Mouse (Mus musculus): ENCODE measurements at regions not wholly inside any gene's neighbourhood (a gene's known extent, or its start where the extent isn't known, plus 50 kb on each side); places are given as distances from the start of the nearest gene placed in this dataset.

GRCm38 (mm10) chr3:148696555-148696954, 293.8 kb downstream of the Adgrl2 start:
- ATAC-seq (ENCODE audit: low FRiP score, low read depth) = no peak
- Histone ChIP-seq H3K4me1 (no peaks in the 10 kb centered on the region), H3K27me3 (no peaks in the 10 kb centered on the region), H3K27ac (replicated peaks) (no peak overlapping the region), H3K4me3 (no peak overlapping the region), H3K36me3 (no peaks in the 10 kb centered on the region), H3K9me3 (no peaks in the 10 kb centered on the region), H3K4me2 (replicated peaks) (no peak overlapping the region), H3K9ac (replicated peaks) (no peak overlapping the region)
- 88% methylated on average over 7 of the region's 7 CpGs for WGBS

- H3K27ac ChIP-seq (replicated peaks) = no peak overlapping the region
- no peak overlapping the region for H3K4me3 ChIP-seq
- H3K4me1 ChIP-seq = no peaks in the 10 kb centered on the region
- no peak overlapping the region for H3K4me2 ChIP-seq (replicated peaks)
- ATAC-seq (ENCODE audit: low FRiP score, low read depth) = no peak
- 91% methylated on average over 6 of the region's 6 CpGs for WGBS
- no peaks in the 10 kb centered on the region for H3K36me3 ChIP-seq
- H3K9ac ChIP-seq (replicated peaks) = no peak overlapping the region
- no peaks in the 10 kb centered on the region for H3K27me3 ChIP-seq
- no peaks in the 10 kb centered on the region for H3K9me3 ChIP-seq
Measured at GRCm38 (mm10) chr3:148695453-148695852, 294.9 kb downstream of the Adgrl2 start.

- no peak overlapping the region for H3K4me2 ChIP-seq (replicated peaks)
- no peak overlapping the region for H3K9ac ChIP-seq (replicated peaks)
- H3K36me3 ChIP-seq = no peaks in the 10 kb centered on the region
- H3K4me3 ChIP-seq = no peak overlapping the region
- H3K9me3 ChIP-seq = no peaks in the 10 kb centered on the region
- H3K4me1 ChIP-seq = no peaks in the 10 kb centered on the region
- no peak for ATAC-seq (ENCODE audit: low FRiP score, low read depth)
- no peaks in the 10 kb centered on the region for H3K27me3 ChIP-seq
- H3K27ac ChIP-seq (replicated peaks) = no peak overlapping the region
Measured at GRCm38 (mm10) chr3:148683181-148683580, 307.2 kb downstream of the Adgrl2 start.

GRCm38 (mm10) chr3:148682445-148682994, 307.8 kb downstream of the Adgrl2 start:
- ATAC-seq (ENCODE audit: low FRiP score, low read depth) = no peak

GRCm38 (mm10) chr3:148681186-148681585, 309.2 kb downstream of the Adgrl2 start:
- no peak for ATAC-seq (ENCODE audit: low FRiP score, low read depth)
- Histone ChIP-seq H3K4me3 (no peak overlapping the region), H3K27me3 (no peaks in the 10 kb centered on the region), H3K9ac (replicated peaks) (no peak overlapping the region), H3K4me2 (replicated peaks) (no peak overlapping the region), H3K27ac (replicated peaks) (no peak overlapping the region), H3K36me3 (no peaks in the 10 kb centered on the region), H3K9me3 (no peaks in the 10 kb centered on the region), H3K4me1 (no peaks in the 10 kb centered on the region)
- 77% methylated on average over 2 of the region's 2 CpGs for WGBS

More at GRCm38 (mm10) chr3:148682445-148682994, 307.8 kb downstream of the Adgrl2 start:
- H3K4me2 ChIP-seq (replicated peaks) = no peak overlapping the region
- H3K9me3 ChIP-seq = no peaks in the 10 kb centered on the region
- no peak overlapping the region for H3K9ac ChIP-seq (replicated peaks)
- H3K27ac ChIP-seq (replicated peaks) = no peak overlapping the region
- H3K36me3 ChIP-seq = no peaks in the 10 kb centered on the region
- no peaks in the 10 kb centered on the region for H3K4me1 ChIP-seq
- no peak overlapping the region for H3K4me3 ChIP-seq
- no peaks in the 10 kb centered on the region for H3K27me3 ChIP-seq
- 81% methylated on average over 6 of the region's 6 CpGs for WGBS

GRCm38 (mm10) chr3:148680737-148681136, 309.6 kb downstream of the Adgrl2 start:
- no peak for ATAC-seq (ENCODE audit: low FRiP score, low read depth)
- Histone ChIP-seq H3K36me3 (no peaks in the 10 kb centered on the region), H3K4me1 (no peaks in the 10 kb centered on the region), H3K27me3 (no peaks in the 10 kb centered on the region), H3K9ac (replicated peaks) (no peak overlapping the region), H3K4me3 (no peak overlapping the region), H3K9me3 (no peaks in the 10 kb centered on the region), H3K4me2 (replicated peaks) (no peak overlapping the region), H3K27ac (replicated peaks) (no peak overlapping the region)
- WGBS = 83% methylated on average over 8 of the region's 8 CpGs

GRCm38 (mm10) chr3:148680086-148680485, 310.3 kb downstream of the Adgrl2 start:
- Histone ChIP-seq H3K27me3 (no peaks in the 10 kb centered on the region), H3K4me3 (no peak overlapping the region), H3K27ac (replicated peaks) (no peak overlapping the region), H3K36me3 (no peaks in the 10 kb centered on the region), H3K9ac (replicated peaks) (no peak overlapping the region), H3K9me3 (no peaks in the 10 kb centered on the region), H3K4me1 (no peaks in the 10 kb centered on the region), H3K4me2 (replicated peaks) (no peak overlapping the region)
- ATAC-seq (ENCODE audit: low FRiP score, low read depth) = no peak
- 93% methylated on average over 4 of the region's 4 CpGs for WGBS

GRCm38 (mm10) chr3:148679121-148679520, 311.2 kb downstream of the Adgrl2 start:
- no peak overlapping the region for H3K4me2 ChIP-seq (replicated peaks)
- no peaks in the 10 kb centered on the region for H3K27me3 ChIP-seq
- WGBS = 40% methylated on average over 2 of the region's 2 CpGs
- no peak for ATAC-seq (ENCODE audit: low FRiP score, low read depth)
- H3K9ac ChIP-seq (replicated peaks) = no peak overlapping the region
- no peaks in the 10 kb centered on the region for H3K36me3 ChIP-seq
- H3K4me1 ChIP-seq = no peaks in the 10 kb centered on the region
- H3K27ac ChIP-seq (replicated peaks) = no peak overlapping the region
- no peaks in the 10 kb centered on the region for H3K9me3 ChIP-seq
- H3K4me3 ChIP-seq = no peak overlapping the region

GRCm38 (mm10) chr3:148676025-148676424, 314.3 kb downstream of the Adgrl2 start:
- Histone ChIP-seq H3K9me3 (no peaks in the 10 kb centered on the region), H3K9ac (replicated peaks) (no peak overlapping the region), H3K4me2 (replicated peaks) (no peak overlapping the region), H3K27ac (replicated peaks) (no peak overlapping the region), H3K36me3 (no peaks in the 10 kb centered on the region), H3K4me3 (no peak overlapping the region), H3K4me1 (no peaks in the 10 kb centered on the region), H3K27me3 (no peaks in the 10 kb centered on the region)
- 60% methylated on average over 2 of the region's 2 CpGs for WGBS
- ATAC-seq (ENCODE audit: low FRiP score, low read depth) = no peak

GRCm38 (mm10) chr3:148662888-148663477, 327.4 kb downstream of the Adgrl2 start:
- peak; percentile 68 for ATAC-seq (ENCODE audit: low FRiP score, low read depth)

GRCm38 (mm10) chr3:148659024-148659423, 331.3 kb downstream of the Adgrl2 start:
- 89% methylated on average over 5 of the region's 5 CpGs for WGBS
- no peak overlapping the region for H3K4me2 ChIP-seq (replicated peaks)
- H3K4me1 ChIP-seq = peaks cover 11% of the 10 kb centered on the region; the same call in 1 of the 2 replicates
- no peak overlapping the region for H3K27ac ChIP-seq (replicated peaks)
- ATAC-seq (ENCODE audit: low FRiP score, low read depth) = no peak
- H3K9ac ChIP-seq (replicated peaks) = no peak overlapping the region
- 0 out of 2 replicates have a peak, but pooled peaks cover 3% of the 10 kb centered on the region for H3K27me3 ChIP-seq
- no peaks in the 10 kb centered on the region for H3K36me3 ChIP-seq
- H3K4me3 ChIP-seq = no peak overlapping the region
- H3K9me3 ChIP-seq = no peaks in the 10 kb centered on the region

More at GRCm38 (mm10) chr3:148662888-148663477, 327.4 kb downstream of the Adgrl2 start:
- no peaks in the 10 kb centered on the region for H3K27me3 ChIP-seq
- 1% methylated on average over 6 of the region's 6 CpGs for WGBS
- peaks cover 8% of the 10 kb centered on the region for H3K9me3 ChIP-seq
- no peaks in the 10 kb centered on the region for H3K36me3 ChIP-seq
- H3K27ac ChIP-seq (replicated peaks) = peak overlapping the region; percentile 22
- no peak overlapping the region for H3K9ac ChIP-seq (replicated peaks)
- H3K4me2 ChIP-seq (replicated peaks) = no peak overlapping the region
- H3K4me1 ChIP-seq = peaks cover 11% of the 10 kb centered on the region; the same call in 1 of the 2 replicates
- no peak overlapping the region for H3K4me3 ChIP-seq

GRCm38 (mm10) chr3:148658368-148658767, 332.0 kb downstream of the Adgrl2 start:
- ATAC-seq (ENCODE audit: low FRiP score, low read depth) = no peak
- Histone ChIP-seq H3K27me3 (0 out of 2 replicates have a peak, but pooled peaks cover 3% of the 10 kb centered on the region), H3K27ac (replicated peaks) (no peak overlapping the region), H3K4me3 (no peak overlapping the region), H3K36me3 (no peaks in the 10 kb centered on the region), H3K9me3 (no peaks in the 10 kb centered on the region), H3K9ac (replicated peaks) (no peak overlapping the region), H3K4me2 (replicated peaks) (no peak overlapping the region), H3K4me1 (peaks cover 9% of the 10 kb centered on the region; the same call in 1 of the 2 replicates)
- WGBS = 89% methylated on average over 8 of the region's 8 CpGs
